Mouse (Mus musculus): ENCODE results near the gene Aknad1.
A peak's percentile ranks its signal among the peaks of the same experiment; 100 is the strongest.

Aknad1 gene

GRCm38 (mm10) chr3:108739045-108739708, at the start of gene Aknad1:
Gene Aknad1, plus strand, starts transcription at chr3:108739658.
- DNase-seq (ENCODE audit: extremely low spot score, low read depth, low spot score), result no peak

DNA sequence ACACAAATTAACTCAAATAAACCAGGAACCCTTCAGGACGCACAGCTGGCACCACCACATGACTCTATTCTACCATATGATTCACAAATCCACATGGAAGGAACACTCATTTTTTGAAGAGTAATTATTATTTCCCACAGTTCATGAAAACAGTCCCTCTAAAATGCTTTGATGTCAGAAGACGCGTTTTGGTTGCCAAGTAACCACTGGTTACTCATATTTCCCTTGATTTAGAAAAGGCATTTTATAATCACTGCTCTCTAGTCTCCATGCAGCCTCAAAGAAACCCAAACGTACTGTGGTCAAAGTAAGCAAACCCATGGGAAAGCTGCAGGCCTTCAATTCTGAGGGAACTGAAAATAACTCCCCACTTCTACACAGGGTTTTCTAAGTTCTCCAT, 49.5 kb upstream of the Aknad1 start:
- no peak for DNase-seq (ENCODE audit: extremely low spot score, low read depth, low spot score)

DNA sequence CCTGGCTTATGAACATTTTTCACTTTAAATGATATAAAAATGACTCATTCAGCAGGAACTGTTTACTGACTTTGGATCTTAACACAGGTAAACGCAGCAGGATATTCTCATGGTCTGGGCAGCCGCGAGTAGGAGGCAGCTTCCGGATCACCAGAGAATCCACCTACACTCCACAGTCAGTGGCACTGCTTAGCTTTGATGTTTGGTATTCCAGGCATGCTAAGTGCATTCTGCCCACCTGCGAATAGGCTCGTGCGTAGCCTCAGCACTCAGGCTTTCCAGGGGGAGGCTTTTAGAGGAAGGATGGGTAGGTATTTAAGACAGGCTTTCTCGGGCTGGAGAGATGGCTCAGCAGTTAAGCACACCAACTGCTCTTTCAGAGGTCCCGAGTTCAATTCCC, 45.1 kb upstream of the Aknad1 start:
- DNase-seq (ENCODE audit: extremely low spot score, low read depth, low spot score), result no peak

DNA sequence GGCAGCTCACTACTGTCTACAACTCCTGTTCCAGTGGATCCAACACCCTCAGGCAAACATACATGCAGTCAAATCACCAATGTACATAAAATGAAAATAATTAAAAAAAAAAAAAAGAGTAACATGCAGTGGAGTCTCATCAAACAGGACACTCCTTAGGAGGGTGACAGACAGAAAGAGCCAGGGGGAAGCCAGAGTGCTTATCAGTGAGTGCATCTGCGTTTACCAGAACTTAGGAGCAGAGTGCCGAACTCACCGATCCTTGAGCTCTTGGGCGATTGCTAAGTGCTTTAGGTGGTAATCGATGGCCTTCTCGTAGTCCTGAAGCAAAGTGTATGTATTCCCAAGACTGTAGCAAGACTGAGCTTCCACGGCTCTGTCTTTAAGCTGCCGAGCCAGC, 40.8 kb upstream of the Aknad1 start:
- DNase-seq (ENCODE audit: extremely low spot score, low read depth, low spot score), result no peak

- DNase-seq (ENCODE audit: extremely low spot score, low read depth, low spot score), result no peak
These were observed 39.7 kb upstream of the Aknad1 start for GRCm38 (mm10) chr3:108699786-108700185.

DNA sequence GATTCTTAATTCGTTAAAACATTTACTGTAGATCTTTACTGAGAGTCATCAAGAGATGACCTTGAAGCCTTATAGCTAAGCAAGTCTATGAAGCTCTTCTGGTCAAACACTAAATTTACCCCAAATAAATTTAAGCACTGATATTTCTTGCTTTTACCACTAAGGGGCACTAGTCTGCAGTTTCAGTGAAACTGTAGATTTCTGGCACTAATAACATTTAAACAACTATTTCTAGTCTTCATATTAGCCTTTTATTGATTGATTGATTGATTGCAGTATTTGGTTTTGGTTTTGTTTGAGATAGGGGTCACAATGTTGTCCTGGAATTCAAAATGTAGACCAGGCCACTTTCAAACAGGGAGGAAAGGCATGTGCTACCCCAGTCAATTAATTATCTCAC, 38.2 kb upstream of the Aknad1 start:
- DNase-seq (ENCODE audit: extremely low spot score, low read depth, low spot score), result no peak

DNA sequence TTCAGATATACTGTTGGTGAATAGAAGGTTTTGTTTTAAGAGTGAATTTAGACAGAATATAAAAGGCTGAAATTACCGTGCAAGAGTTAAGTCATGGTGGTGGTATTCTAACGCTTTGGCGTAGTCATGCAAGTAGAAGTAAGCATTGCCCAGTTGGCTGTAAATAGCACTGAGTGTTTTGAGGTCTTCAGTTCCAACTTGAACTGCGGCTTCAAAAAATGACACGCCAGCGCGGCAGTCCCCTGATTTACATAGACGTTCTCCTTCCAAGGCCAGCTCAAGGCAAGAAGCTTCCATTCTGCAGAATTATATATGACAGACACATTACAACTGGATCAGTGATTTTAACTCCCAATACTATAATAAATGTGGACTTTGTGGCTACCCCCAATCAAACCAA, 36.7 kb upstream of the Aknad1 start:
- DNase-seq (ENCODE audit: extremely low spot score, low read depth, low spot score), result no peak

DNA sequence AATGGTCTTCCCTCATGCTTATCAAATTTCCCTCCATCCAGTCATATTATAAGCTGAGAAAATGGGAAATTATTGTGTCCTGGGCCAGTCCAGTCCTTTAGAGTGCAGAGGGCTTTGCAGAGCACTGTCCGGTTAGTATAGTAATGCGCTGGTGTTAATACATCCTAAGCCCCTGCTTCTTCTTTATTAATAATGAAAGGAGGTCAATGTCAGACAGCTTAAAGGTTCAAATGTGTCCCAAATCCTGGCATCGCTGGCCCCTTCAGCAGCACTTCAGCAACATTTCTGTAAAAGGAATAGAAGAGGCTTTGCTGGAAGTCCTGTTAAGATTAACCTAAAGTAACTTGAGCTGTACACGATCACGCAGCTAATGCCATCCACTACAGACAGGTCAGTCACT, 28.2 kb upstream of the Aknad1 start:
- DNase-seq (ENCODE audit: extremely low spot score, low read depth, low spot score), result no peak

GRCm38 (mm10) chr3:108713065-108713675, 26.3 kb upstream of the Aknad1 start:
- no peak for DNase-seq (ENCODE audit: extremely low spot score, low read depth, low spot score)

DNA sequence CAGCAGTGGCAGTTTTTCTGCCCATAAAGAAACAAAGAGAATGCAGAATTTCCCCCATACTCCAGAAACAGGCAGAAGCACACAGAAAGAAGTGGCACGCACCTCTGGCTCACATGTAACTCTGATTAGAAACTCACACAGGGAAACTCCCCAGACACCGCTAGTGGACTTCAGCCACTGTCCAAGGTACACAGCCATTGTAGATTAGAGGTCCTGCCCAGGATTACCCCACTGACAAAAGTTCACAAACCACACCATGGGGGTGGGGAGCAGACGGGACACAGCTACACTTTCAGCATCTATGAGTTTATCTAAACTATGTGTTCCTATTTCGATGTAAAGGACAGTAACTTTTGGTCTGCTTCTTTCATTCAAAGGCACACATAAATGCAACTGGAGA, 24.6 kb upstream of the Aknad1 start:
- DNase-seq (ENCODE audit: extremely low spot score, low read depth, low spot score), result no peak

DNA sequence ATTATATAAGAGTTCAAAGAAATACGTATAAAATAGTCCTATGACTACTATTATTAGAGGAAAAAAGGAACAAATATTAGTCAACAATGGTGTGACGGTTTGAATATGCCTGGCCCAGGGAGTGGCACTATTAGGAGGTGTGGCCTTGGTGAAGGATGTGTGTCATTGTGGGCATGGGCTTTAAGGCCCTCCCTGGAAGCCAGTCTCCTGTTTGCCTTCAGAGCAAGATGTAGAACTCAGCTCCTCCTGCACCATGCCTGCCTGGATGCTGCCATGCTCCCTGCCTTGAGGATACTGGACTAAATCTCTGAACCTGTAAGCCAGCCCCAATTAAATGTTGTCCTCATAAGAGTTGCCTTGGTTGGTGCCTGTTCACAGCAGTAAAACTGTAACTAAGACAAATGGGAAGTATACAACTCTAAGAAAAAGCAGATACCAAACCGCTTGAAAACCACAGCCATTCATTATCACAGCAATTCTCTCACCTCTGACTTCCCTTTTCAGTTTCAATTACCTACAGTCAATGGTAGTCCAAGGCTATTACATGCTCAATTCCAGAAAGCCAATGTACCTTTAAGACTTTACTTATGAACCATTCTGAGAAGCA, 21.5 kb upstream of the Aknad1 start:
- DNase-seq (ENCODE audit: extremely low spot score, low read depth, low spot score), result no peak

DNA sequence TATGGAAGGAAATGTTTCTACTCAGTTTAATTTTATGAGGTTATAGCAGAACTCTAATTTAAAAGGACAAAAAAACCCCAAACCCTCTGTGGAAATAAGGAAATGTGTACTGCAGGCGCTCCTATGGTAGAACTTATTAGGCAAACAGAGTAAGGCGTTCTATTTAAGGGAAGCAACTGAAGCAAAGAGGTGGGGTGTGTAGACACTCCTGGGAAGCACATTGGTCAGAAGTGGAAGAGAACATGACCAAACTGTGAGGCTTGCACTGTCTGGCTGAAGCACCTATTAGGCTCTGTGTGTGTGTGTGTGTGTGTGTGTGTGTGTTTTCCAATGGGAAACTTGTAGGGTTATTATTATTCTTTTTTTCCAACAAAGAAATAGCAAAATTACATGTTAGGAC, 20.1 kb upstream of the Aknad1 start:
- no peak for DNase-seq (ENCODE audit: extremely low spot score, low read depth, low spot score)

DNA sequence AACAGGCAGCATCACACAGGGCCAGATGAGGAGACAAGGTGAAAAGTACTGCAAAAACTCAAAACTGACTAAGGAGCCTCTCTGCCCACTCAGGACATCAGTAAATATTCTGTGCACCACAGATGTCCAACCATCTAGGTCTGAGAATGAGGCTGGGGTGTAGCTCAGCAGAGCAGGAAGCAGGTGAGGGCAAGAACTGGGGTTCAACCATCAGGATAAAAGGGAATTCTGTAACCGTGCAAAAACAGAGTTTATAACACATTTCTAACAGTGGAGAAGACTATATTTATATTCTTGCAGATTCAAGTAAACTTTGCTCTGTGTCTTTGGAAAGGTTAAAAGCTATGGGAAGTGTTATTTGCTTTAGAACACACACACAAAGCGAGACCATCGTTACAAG, 19.7 kb upstream of the Aknad1 start:
- no peak for DNase-seq (ENCODE audit: extremely low spot score, low read depth, low spot score)

- no peak for DNase-seq (ENCODE audit: extremely low spot score, low read depth, low spot score)
These were observed 18.1 kb upstream of the Aknad1 start for GRCm38 (mm10) chr3:108721076-108721991.

DNA sequence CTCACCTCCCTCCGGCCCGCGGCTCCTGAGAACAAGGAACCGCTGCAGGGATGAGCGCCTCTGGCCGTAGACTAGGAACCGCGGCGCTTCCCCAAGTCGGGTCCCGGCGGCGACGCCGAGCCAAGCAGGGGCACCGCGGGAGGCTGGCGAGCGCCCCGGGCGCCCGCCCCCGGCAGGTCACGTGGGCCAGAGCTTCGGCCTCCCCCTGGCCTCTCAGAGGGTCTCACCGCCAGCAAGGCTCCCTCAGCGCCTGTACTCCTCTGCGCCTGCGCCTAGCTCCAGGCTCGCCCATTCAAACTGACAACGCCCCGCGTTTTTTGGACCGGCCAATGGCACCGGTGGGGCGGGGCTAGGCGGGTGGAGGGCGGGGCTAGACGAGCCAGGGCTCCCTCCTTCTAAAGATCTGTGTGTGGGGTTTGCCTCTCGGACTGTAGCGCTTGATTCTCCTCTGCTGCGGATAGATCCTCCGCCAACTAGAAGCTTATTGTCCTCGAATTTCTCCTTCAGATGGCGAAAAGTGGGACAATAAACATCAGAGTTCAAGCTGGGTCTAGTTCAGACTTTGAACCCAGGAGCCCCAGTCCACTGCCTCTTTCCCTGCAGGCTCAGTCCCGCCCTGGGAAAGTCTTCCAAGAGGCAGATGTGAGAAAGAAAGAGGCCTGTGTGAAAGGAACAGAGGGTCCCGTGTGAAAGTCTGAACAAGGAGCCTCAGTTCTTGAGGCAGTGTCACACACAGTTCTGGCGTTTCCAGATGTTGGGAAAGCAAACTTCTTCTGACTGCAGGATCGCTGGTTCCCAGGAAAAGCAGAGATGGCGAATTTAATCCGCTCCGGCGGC, 17.2 kb upstream of the Aknad1 start, which contains the start of gene Gpsm2:
Gene Gpsm2, minus strand, starts transcription at position 274 of the 837 bp plus-strand sequence.
- peak; percentile 88 for DNase-seq (ENCODE audit: extremely low spot score, low read depth, low spot score)

DNA sequence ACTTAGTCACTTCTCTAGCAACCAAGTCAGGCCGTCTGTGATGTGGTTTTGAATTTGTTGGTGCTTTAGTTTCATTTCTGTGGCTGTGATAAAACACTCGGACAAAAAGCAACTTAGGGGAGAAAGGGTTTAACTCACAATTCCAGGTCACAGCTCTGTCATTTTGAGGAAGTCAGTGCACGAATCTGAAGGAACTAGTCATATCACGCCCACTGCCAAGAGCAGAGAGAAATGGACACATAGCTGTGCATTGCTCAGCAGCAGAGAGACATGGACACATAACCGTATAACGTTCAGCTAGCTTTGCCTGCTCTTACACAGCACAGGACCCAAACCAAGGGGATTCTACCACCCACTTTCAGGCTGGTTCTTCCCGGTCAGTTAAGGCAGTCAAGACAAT, 13.0 kb upstream of the Aknad1 start:
- no peak for DNase-seq (ENCODE audit: extremely low spot score, low read depth, low spot score)

GRCm38 (mm10) chr3:108727344-108727743, 12.1 kb upstream of the Aknad1 start:
- no peak for DNase-seq (ENCODE audit: extremely low spot score, low read depth, low spot score)

GRCm38 (mm10) chr3:108727776-108728175, 11.7 kb upstream of the Aknad1 start:
- no peak for DNase-seq (ENCODE audit: extremely low spot score, low read depth, low spot score)

DNA sequence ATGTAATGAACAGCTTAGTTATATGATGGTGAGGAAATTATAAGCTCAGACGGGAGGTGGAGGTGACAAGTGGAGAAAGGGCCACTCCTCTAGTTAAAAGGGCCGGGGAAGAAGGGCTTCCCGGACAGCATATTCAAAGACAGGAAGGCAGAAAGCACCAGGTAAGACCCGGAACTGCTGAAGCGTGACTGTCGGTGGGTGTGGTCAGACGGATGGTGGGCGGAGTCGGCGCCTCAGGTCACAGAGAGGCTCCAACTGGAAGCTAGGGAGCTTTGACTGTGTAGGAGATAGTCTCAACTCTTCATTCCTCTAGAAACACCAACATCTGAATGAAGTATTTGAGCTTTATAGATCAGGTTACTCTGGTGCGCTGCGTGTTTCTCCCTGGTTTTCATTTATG, 9.1 kb upstream of the Aknad1 start:
- DNase-seq (ENCODE audit: extremely low spot score, low read depth, low spot score), result no peak

DNA sequence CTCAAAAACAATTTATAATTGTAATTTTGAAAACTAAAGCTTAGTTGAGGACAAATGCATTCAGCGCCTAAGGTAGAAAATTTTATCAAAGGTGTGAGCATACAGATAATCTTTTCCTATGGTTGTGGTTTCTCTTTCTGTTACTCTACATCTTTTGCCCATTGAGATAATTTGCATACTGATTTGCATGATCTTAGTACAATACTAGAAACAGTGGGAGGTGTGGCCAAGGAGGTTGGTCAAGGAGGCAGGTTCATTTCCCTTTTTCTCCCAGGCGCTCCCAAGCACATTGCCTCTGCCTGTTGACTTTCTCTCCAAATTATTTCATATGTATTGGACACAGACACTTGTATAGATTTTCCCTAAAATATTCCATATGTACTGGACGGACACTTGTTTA, 1.7 kb upstream of the Aknad1 start:
- no peak for DNase-seq (ENCODE audit: extremely low spot score, low read depth, low spot score)

GRCm38 (mm10) chr3:108744060-108744459, 4.6 kb downstream of the Aknad1 start:
- no peak for DNase-seq (ENCODE audit: extremely low spot score, low read depth, low spot score)

Data from hindlimb bud, embryonic 11.5 days (tissue).